Mouse (Mus musculus) urinary bladder, postnatal 0 days (tissue): ENCODE results near the gene Olfr147. TPM values are rescaled to one million over a fixed set of nuclear protein-coding genes. Genes with fewer than 3 reads are reported as not detected.

Experiments
- polyA plus RNA-seq: library from polyadenylated mRNA; unstranded; fragments of >200 nt; fragmentation: Nextera tagmentation; extraction: Ambion mirVana; gene quantifications from 2 replicates; pipeline ENCODE4 v1.2.1, GENCODE M21; 2015

Gene Olfr147
- polyA plus RNA-seq = not detected in 2 replicates

GRCm38 (mm10) chr9:38401398-38401797 is at the start of gene Olfr147:
Olfr147 (plus strand) TSS chr9:38401698.

GRCm38 (mm10) chr9:38366596-38366995 is 34.9 kb upstream of the Olfr147 start, which contains the start of gene Olfr250:
Olfr250 (plus strand) TSS chr9:38366896.

GRCm38 (mm10) chr9:38376786-38377185 is 24.7 kb upstream of the Olfr147 start, which contains the start of gene Olfr251:
Olfr251 (plus strand) TSS chr9:38377086.

GRCm38 (mm10) chr9:38429155-38429554 is 27.7 kb downstream of the Olfr147 start, which contains the start of gene Olfr901:
Olfr901 (plus strand) TSS chr9:38429455.

GRCm38 (mm10) chr9:38447352-38447751 is 45.9 kb downstream of the Olfr147 start, which contains the start of gene Olfr902:
Olfr902 (plus strand) TSS chr9:38447652.

Other genes with a start within 250 kb of the Olfr147 start
- not detected in 2 replicates for gene Olfr891, start 220.9 kb upstream of the Olfr147 start, polyA plus RNA-seq
- 0.13 and 0.17 TPM in 2 replicates for gene Olfr893, start 193.3 kb upstream of the Olfr147 start, polyA plus RNA-seq
- not detected in 2 replicates for gene Olfr894, start 183.6 kb upstream of the Olfr147 start, polyA plus RNA-seq
- gene Olfr143, start 148.9 kb upstream of the Olfr147 start, polyA plus RNA-seq = not detected in 2 replicates
- gene Olfr895, start 133.8 kb upstream of the Olfr147 start, polyA plus RNA-seq = not detected in 2 replicates
- gene Olfr896-ps1, start 110.6 kb upstream of the Olfr147 start, polyA plus RNA-seq = not detected in 2 replicates
- not detected in 2 replicates for gene Olfr25, start 72.6 kb upstream of the Olfr147 start, polyA plus RNA-seq
- gene Olfr898, start 53.3 kb upstream of the Olfr147 start, polyA plus RNA-seq = not detected in 2 replicates
- gene Olfr250, start 34.8 kb upstream of the Olfr147 start, polyA plus RNA-seq = not detected in 2 replicates
- gene Olfr251, start 24.6 kb upstream of the Olfr147 start, polyA plus RNA-seq = not detected in 2 replicates
- not detected in 2 replicates for gene Olfr901, start 27.8 kb downstream of the Olfr147 start, polyA plus RNA-seq
- not detected in 2 replicates for gene Olfr902, start 46.0 kb downstream of the Olfr147 start, polyA plus RNA-seq
- not detected in 2 replicates for gene Olfr904, start 61.4 kb downstream of the Olfr147 start, polyA plus RNA-seq
- gene Olfr905, start 69.4 kb downstream of the Olfr147 start, polyA plus RNA-seq = not detected in 2 replicates
- not detected in 2 replicates for gene Olfr906, start 85.4 kb downstream of the Olfr147 start, polyA plus RNA-seq
- gene Olfr907, start 94.1 kb downstream of the Olfr147 start, polyA plus RNA-seq = not detected in 2 replicates
- gene Olfr911-ps1, start 119.9 kb downstream of the Olfr147 start, polyA plus RNA-seq = not detected in 2 replicates
- not detected in 2 replicates for gene Olfr910, start 136.2 kb downstream of the Olfr147 start, polyA plus RNA-seq
- gene Olfr912, start 178.5 kb downstream of the Olfr147 start, polyA plus RNA-seq = not detected in 2 replicates
- gene Olfr913, start 191.1 kb downstream of the Olfr147 start, polyA plus RNA-seq = not detected in 2 replicates
- gene Olfr914, start 203.4 kb downstream of the Olfr147 start, polyA plus RNA-seq = not detected in 2 replicates